12 mouse cellular contexts compared by ENCODE assay signal in the genomic region with DNA sequence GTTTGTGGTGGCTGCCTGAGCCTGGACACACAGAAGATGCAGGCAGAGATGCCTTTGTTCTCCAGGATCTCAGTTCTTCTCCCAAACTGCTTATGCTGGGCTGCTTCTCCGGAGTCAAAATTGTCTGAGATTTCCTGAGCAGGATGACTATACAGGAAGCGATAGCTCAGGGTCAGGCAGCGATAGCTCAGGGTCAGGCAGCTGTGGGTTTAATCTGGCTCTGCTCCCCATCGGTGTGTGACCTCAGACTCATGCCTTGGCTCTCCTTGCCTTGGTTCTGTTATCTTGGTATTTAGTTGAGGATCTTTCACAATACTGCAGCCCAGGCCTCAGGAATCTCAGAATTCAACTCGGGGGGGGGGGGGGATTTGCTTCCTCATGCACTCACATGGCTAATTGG. TPM values are rescaled to one million over a fixed set of nuclear protein-coding genes. Genes with fewer than 3 reads are reported as not detected.
DNase-seq lines count a peak whose midpoint lies in the region; ATAC-seq lines count a peak whose summit lies in the region.
"Had no signal": no experiment of that assay in that cellular context is flagged by ENCODE, and none has a peak within 500 bp of the region (broad histone marks: within the 10 kb centered on the region; RNA-seq: fewer than 3 reads in every experiment).

No protein-coding gene starts in this region.

- peaks cover 40% of the 10 kb centered on the region for H3K36me3 ChIP-seq in kidney, embryonic 15.5 days
- H3K36me3 ChIP-seq in embryonic facial prominence, embryonic 14.5 days (ENCODE audit: control insufficient read depth, insufficient read depth, low read length) = peaks cover 33% of the 10 kb centered on the region

- WGBS in kidney, embryonic 15.5 days = 71% methylated on average over 5 of the region's 5 CpGs
- 51% methylated on average over 5 of the region's 5 CpGs for WGBS in embryonic facial prominence, embryonic 14.5 days

- H3K27me3 ChIP-seq in kidney, embryonic 15.5 days = no peaks in the 10 kb centered on the region
- no peaks in the 10 kb centered on the region for H3K27me3 ChIP-seq in embryonic facial prominence, embryonic 14.5 days (replicated peaks; ENCODE audit: control insufficient read depth, insufficient read depth, low read length)
- H3K27me3 ChIP-seq: heart, embryonic 13.5 days had no signal

- H3K4me2 ChIP-seq in kidney, embryonic 15.5 days = no peak overlapping the region
- no peak overlapping the region for H3K4me2 ChIP-seq in embryonic facial prominence, embryonic 14.5 days (ENCODE audit: low read depth, low read length)
- H3K4me2 ChIP-seq: heart, embryonic 13.5 days had no signal

- peak; percentile 7 for DNase-seq in embryo, embryonic 10.5 days (ENCODE audit: low spot score)
- no peak for DNase-seq in embryo, embryonic 11 days
- DNase-seq in kidney, postnatal 14 days = peak; percentile 54
- DNase-seq in adipocyte (ENCODE audit: low spot score) = peak; percentile 13
- peak; percentile 31 for DNase-seq in embryonic facial prominence, embryonic 14.5 days (ENCODE audit: low spot score)
- DNase-seq in c-Kit-positive CD71-positive TER-119-positive erythroid progenitor cells, embryonic 14.5 days (ENCODE audit: low spot score) = no peak
- DNase-seq: cerebellum, adult 18-20 months had no signal

- H3K4me1 ChIP-seq in kidney, embryonic 15.5 days = 0 out of 2 replicates have a peak, but pooled peaks cover 7% of the 10 kb centered on the region
- peaks cover 2% of the 10 kb centered on the region; the same call in 1 of the 2 replicates for H3K4me1 ChIP-seq in embryonic facial prominence, embryonic 14.5 days (ENCODE audit: control insufficient read depth, insufficient read depth, low read length)

- H3K4me3 ChIP-seq in kidney, embryonic 15.5 days (replicated peaks) = no peak overlapping the region
- H3K4me3 ChIP-seq in embryonic facial prominence, embryonic 14.5 days (ENCODE audit: low read depth, low read length) = no peak overlapping the region
- H3K4me3 ChIP-seq: heart, embryonic 13.5 days; myocyte had no signal

- ATAC-seq in kidney, embryonic 15.5 days (replicated peaks; ENCODE audit: low FRiP score) = no peak
- ATAC-seq in embryonic facial prominence, embryonic 14.5 days (ENCODE audit: low read depth) = no peak
- no peak for ATAC-seq in activated CD4-positive, CD25-positive, alpha-beta regulatory T cell, adult 4 months

- no peak overlapping the region for H3K9ac ChIP-seq in kidney, embryonic 15.5 days
- no peak overlapping the region for H3K9ac ChIP-seq in embryonic facial prominence, embryonic 14.5 days (ENCODE audit: low read depth, low read length)
- H3K9ac ChIP-seq: heart, embryonic 13.5 days; liver, embryonic 14.5 days had no signal

- no peaks in the 10 kb centered on the region for H3K9me3 ChIP-seq in kidney, embryonic 15.5 days (replicated peaks)
- H3K9me3 ChIP-seq in embryonic facial prominence, embryonic 14.5 days (ENCODE audit: control insufficient read depth, low read length) = no peaks in the 10 kb centered on the region
- H3K9me3 ChIP-seq: heart, embryonic 13.5 days had no signal

- no peak overlapping the region for H3K27ac ChIP-seq in kidney, embryonic 15.5 days
- 0 out of 2 replicates have a peak overlapping the region, but pooled peaks have one; percentile 11 for H3K27ac ChIP-seq in embryonic facial prominence, embryonic 14.5 days (replicated peaks; ENCODE audit: low read depth, low read length)
- H3K27ac ChIP-seq: heart, embryonic 13.5 days; liver, embryonic 14.5 days had no signal

RNA-seq across cellular contexts. Expression of a gene that starts 33.7 kb away (rescaled TPM):
- 37.9 and 38.8 TPM in 2 replicates for polyA plus RNA-seq in kidney, embryonic 15.5 days (2015; fragmentation: Nextera tagmentation; extraction: Ambion mirVana)
- 30.3 and 33.0 TPM in 2 replicates for polyA plus RNA-seq in embryonic facial prominence, embryonic 14.5 days (2014; fragmentation: Nextera tagmentation; extraction: Ambion mirVana)
- 10 to 100 TPM; 12.5 to 12.9 TPM for polyA plus RNA-seq in activated CD4-positive, CD25-positive, alpha-beta regulatory T cell, adult 4 months (2017; shearing (Covaris generic))

RNA-seq across cellular contexts. Expression of a gene that starts 41.3 kb away (rescaled TPM):
- 16.9 and 17.5 TPM in 2 replicates for polyA plus RNA-seq in kidney, embryonic 15.5 days (2015; fragmentation: Nextera tagmentation; extraction: Ambion mirVana)
- polyA plus RNA-seq in embryonic facial prominence, embryonic 14.5 days (2014; fragmentation: Nextera tagmentation; extraction: Ambion mirVana) = 15.3 and 16.6 TPM in 2 replicates
- polyA plus RNA-seq in activated CD4-positive, CD25-positive, alpha-beta regulatory T cell, adult 4 months (2017; shearing (Covaris generic)) = 1 to 10 TPM; 5.4 TPM

RNA-seq across cellular contexts. Expression of a gene that starts 52.8 kb away (rescaled TPM):
- polyA plus RNA-seq in kidney, embryonic 15.5 days (2015; fragmentation: Nextera tagmentation; extraction: Ambion mirVana) = 5.4 and 6.8 TPM in 2 replicates
- 7.4 and 10.8 TPM in 2 replicates for polyA plus RNA-seq in embryonic facial prominence, embryonic 14.5 days (2014; fragmentation: Nextera tagmentation; extraction: Ambion mirVana)
- polyA plus RNA-seq in activated CD4-positive, CD25-positive, alpha-beta regulatory T cell, adult 4 months (2017; shearing (Covaris generic)) = not detected
- polyA plus RNA-seq: myocyte had no signal

Comparison
In these comparisons a context has a peak if more than half of its experiments do, and no peak if none do; other contexts are left out.
1. DNase-seq: peak in embryo, embryonic 10.5 days (single experiment), kidney, postnatal 14 days (single experiment), adipocyte (single experiment) and embryonic facial prominence, embryonic 14.5 days (single experiment); none in embryo, embryonic 11 days (single experiment) and c-Kit-positive CD71-positive TER-119-positive erythroid progenitor cells, embryonic 14.5 days (single experiment).